Mouse (Mus musculus) heart, adult 2 months (tissue): ENCODE measurements at regions not wholly inside any gene's neighbourhood (a gene's known extent, or its start where the extent isn't known, plus 50 kb on each side); places are given as distances from the start of the nearest gene placed in this dataset.
A peak's percentile ranks its signal among the peaks of the same experiment; 100 is the strongest.

ENCODE experiments used
- DNase-seq, 2 experiments: peaks; one replicate each; pipeline ENCODE4 v3.0.0; 2021
- H3K27ac ChIP-seq: fragments of 200-600 bp; 2 replicates; pipeline ENCODE4 v1.8.1; 2022
- H3K27me3 ChIP-seq: fragments of 200-500 bp; 2 replicates; pipeline ENCODE4 v1.6.1; 2012; ENCODE audit warnings: mild to moderate bottlenecking, low read length, inconsistent platforms, mixed read lengths; ENCODE audit not compliant: control insufficient read depth, insufficient read depth
- H3K36me3 ChIP-seq: fragments of 200-500 bp; 2 replicates; pipeline ENCODE4 v1.6.1; 2012; ENCODE audit warnings: low read length, inconsistent platforms; ENCODE audit not compliant: control insufficient read depth, insufficient read depth
- H3K4me1 ChIP-seq: fragments of 200-500 bp; 2 replicates; pipeline ENCODE4 v1.6.1; 2011; ENCODE audit warnings: low read length; ENCODE audit not compliant: control insufficient read depth, insufficient read depth
- H3K4me3 ChIP-seq: fragments of 200-600 bp; 2 replicates; pipeline ENCODE4 v1.8.1; 2022
- H3K79me2 ChIP-seq: fragments of 200-500 bp; replicated peaks from 2 replicates; pipeline ENCODE4 v1.6.1; 2012; ENCODE audit warnings: mild to moderate bottlenecking, inconsistent platforms, low read length, moderate library complexity, mixed read lengths; ENCODE audit not compliant: control insufficient read depth, insufficient read depth
- H3K9ac ChIP-seq: fragments of 200-500 bp; 2 replicates; pipeline ENCODE4 v1.6.1; 2012; ENCODE audit warnings: low read depth, mild to moderate bottlenecking, control low read depth, inconsistent platforms, low read length, mixed read lengths
- CTCF ChIP-seq: fragments of 200-600 bp; IDR thresholded peaks from 2 replicates; pipeline ENCODE4 v1.8.1; 2022; ENCODE audit warnings: antibody characterized with exemption, mild to moderate bottlenecking, moderate library complexity
- EP300 ChIP-seq: fragments of 200-500 bp; IDR thresholded peaks from 2 replicates; pipeline ENCODE4 v1.6.1; 2011; ENCODE audit warnings: low read depth, low read length, control low read depth; ENCODE audit not compliant: insufficient read depth
- POLR2A ChIP-seq: fragments of 200-500 bp; IDR thresholded peaks from 2 replicates; pipeline ENCODE4 v1.6.1; 2011; ENCODE audit warnings: mild to moderate bottlenecking, low read depth, low read length, control low read depth; ENCODE audit not compliant: insufficient read depth
- WGBS: fragments of 180-500 bp; shearing (Covaris S2); methylation state at CpG from one replicate; pipeline ENCODE4 v1.1.7; 2018; 5-methylcytosine and 5-hydroxymethylcytosine counted together
- intact Hi-C: fragments of 180-260 bp; cut with DNase I; formaldehyde crosslinking; loops from one replicate; pipeline ENCODE4 v1.15.1; 2025

GRCm38 (mm10) chr6:121531825-121532389 lies 58.4 kb upstream of the Iqsec3 start:
- WGBS, result 69% methylated on average over 13 of the region's 13 CpGs
- TF ChIP-seq POLR2A, result no peak
- no peak for TF ChIP-seq EP300
- no peak for TF ChIP-seq CTCF
- Histone ChIP-seq H3K4me3 (no peak overlapping the region), H3K27me3 (no peaks in the 10 kb centered on the region), H3K4me1 (no peaks in the 10 kb centered on the region), H3K79me2 (no peaks in the 10 kb centered on the region), H3K36me3 (no peaks in the 10 kb centered on the region), H3K9ac (no peak overlapping the region), H3K27ac (no peak overlapping the region)
- DNase-seq, result peak in 1 of 2 experiments; percentile 7
- intact Hi-C loops, result loop anchor here (2.0 kb wide), 1 partner anchor 347 kb away; no protein-coding TSS in a partner anchor

GRCm38 (mm10) chr6:121527281-121527680 lies 53.8 kb upstream of the Iqsec3 start:
- DNase-seq, result peak in 1 of 2 experiments; percentile 5
- no peaks in the 10 kb centered on the region for H3K36me3 ChIP-seq
- intact Hi-C loops, result no loop called here
- H3K9ac ChIP-seq, result no peak overlapping the region
- H3K4me1 ChIP-seq, result peaks cover 4% of the 10 kb centered on the region; the same call in 1 of the 2 replicates
- H3K4me3 ChIP-seq, result no peak overlapping the region
- H3K27me3 ChIP-seq, result no peaks in the 10 kb centered on the region
- WGBS, result 93% methylated on average over 4 of the region's 4 CpGs
- no peaks in the 10 kb centered on the region for H3K79me2 ChIP-seq
- no peak overlapping the region for H3K27ac ChIP-seq
- TF ChIP-seq EP300, result no peak
- no peak for TF ChIP-seq CTCF
- TF ChIP-seq POLR2A, result no peak

- H3K27ac ChIP-seq, result no peak overlapping the region
- WGBS, result 81% methylated on average over 2 of the region's 2 CpGs
- intact Hi-C loops, result no loop called here
- H3K36me3 ChIP-seq, result no peaks in the 10 kb centered on the region
- no peak for DNase-seq
- H3K27me3 ChIP-seq, result no peaks in the 10 kb centered on the region
- peaks cover 4% of the 10 kb centered on the region; the same call in 1 of the 2 replicates for H3K4me1 ChIP-seq
- no peak overlapping the region for H3K9ac ChIP-seq
- H3K4me3 ChIP-seq, result no peak overlapping the region
- no peaks in the 10 kb centered on the region for H3K79me2 ChIP-seq
- no peak for TF ChIP-seq EP300
- TF ChIP-seq POLR2A, result no peak
- no peak for TF ChIP-seq CTCF
Measured at GRCm38 (mm10) chr6:121526121-121526520, 52.6 kb upstream of the Iqsec3 start.

- Histone ChIP-seq H3K27me3 (no peaks in the 10 kb centered on the region), H3K4me3 (no peak overlapping the region), H3K4me1 (peaks cover 4% of the 10 kb centered on the region; the same call in 1 of the 2 replicates), H3K79me2 (no peaks in the 10 kb centered on the region), H3K36me3 (no peaks in the 10 kb centered on the region), H3K9ac (no peak overlapping the region), H3K27ac (peak overlapping the region; percentile 31)
- 29% methylated on average over 3 of the region's 3 CpGs for whole genome bisulfite sequencing
- TF ChIP-seq EP300 (no peak), POLR2A (no peak), CTCF (no peak)
- DNase-seq, result no peak
- intact Hi-C loops, result no loop called here
Measured at GRCm38 (mm10) chr6:121524613-121524970, 51.1 kb upstream of the Iqsec3 start.

GRCm38 (mm10) chr6:121523882-121524612 lies 50.6 kb upstream of the Iqsec3 start:
- TF ChIP-seq CTCF (no peak), EP300 (0 out of 2 replicates have a peak, but pooled peaks have one; percentile 29), POLR2A (no peak)
- H3K27me3 ChIP-seq, result no peaks in the 10 kb centered on the region
- no peaks in the 10 kb centered on the region for H3K79me2 ChIP-seq
- DNase-seq, result peak; percentile 55 to 74
- H3K36me3 ChIP-seq, result no peaks in the 10 kb centered on the region
- WGBS, result 43% methylated on average over 11 of the region's 11 CpGs
- intact Hi-C loops, result no loop called here
- H3K9ac ChIP-seq, result no peak overlapping the region
- peak overlapping the region; percentile 26; the same call in 1 of the 2 replicates for H3K27ac ChIP-seq
- peaks cover 4% of the 10 kb centered on the region; the same call in 1 of the 2 replicates for H3K4me1 ChIP-seq
- H3K4me3 ChIP-seq, result no peak overlapping the region
